Mouse (Mus musculus): ENCODE measurements around the gene Has3.
"Not testable (repeated sequence)": the region's sequence is repeated elsewhere in the genome, so short reads cannot be mapped to it uniquely, and the experiment has no call there.

The Has3 gene

GRCm38 (mm10) chr8:106887336-106888189, 17.5 kb downstream of the Has3 start:
- DNase-seq (ENCODE audit: low read depth, low spot score): peak; percentile 71

- DNase-seq (ENCODE audit: low read depth, low spot score): no peak
These were observed 18.8 kb downstream of the Has3 start for GRCm38 (mm10) chr8:106888803-106889202.

- DNase-seq (ENCODE audit: low read depth, low spot score): no peak
These were observed 22.3 kb downstream of the Has3 start for GRCm38 (mm10) chr8:106892210-106892805.

DNA sequence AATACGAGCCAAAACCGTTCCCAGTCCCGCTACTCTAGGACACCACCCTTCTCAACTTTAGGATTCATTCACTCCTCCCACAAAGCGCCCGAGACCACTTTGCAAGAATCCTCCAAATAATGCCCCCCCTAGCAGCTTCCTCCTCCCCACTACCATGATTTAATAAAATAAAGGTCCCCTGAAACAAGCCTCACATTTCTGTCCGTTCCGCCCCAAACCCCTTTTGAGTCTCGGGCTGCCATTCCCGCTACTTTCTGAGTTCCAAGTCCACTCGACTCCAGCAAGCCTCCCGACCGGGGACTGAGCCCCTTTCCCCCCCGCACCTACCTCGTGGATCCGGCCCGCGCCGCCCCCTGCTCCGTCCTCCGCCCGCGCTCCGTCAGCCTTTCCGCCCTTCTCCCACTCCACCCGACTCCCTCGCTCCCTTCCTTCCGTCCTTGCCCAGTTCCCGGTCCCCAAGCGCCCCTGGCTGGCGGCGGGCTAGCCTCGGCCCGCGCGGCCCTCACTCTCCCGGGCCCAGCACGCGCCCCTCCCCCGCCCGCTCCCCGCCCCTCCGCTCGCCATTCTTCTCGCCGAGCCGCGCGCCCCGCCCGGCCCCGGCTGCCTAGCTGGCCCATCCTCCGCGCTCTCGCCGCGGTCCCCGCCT, 22.9 kb downstream of the Has3 start:
- DNase-seq (ENCODE audit: low read depth, low spot score): no peak

DNA sequence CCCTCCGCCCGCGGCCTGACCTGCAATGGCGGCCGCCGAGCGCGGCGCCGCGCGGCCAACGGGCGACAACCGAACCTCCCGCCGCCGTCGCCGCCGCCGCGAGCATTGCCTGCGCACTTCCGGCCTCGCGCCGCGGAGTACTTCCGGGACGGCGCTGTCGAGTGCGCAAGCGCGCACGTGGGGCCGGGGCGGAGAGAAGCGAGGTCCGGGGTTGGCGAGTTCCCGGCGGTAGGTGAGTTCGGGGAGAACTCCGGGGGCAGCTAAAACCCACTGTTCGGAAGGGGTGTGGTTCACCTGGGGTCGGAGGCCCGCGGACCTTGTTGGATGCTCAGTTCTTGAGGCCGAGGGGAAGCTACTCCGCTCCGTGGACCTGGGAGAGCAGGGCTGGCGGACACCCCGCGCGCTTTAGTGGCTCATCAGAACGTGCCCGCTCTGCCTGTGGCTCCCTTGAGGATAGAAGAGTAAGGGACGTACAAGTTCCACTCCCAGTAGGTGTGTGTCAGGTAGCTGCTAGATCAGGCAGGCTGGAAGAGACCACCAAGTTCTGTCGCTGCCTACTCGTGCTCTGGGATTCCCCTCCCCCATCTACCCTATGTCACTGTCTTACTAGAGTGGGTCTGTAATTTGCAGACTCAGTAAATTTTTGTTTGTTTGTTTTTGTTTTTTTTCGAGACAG, 23.6 kb downstream of the Has3 start, which contains the start of gene Utp4:
Gene Utp4 (plus strand): TSS at position 156 of the 676 bp plus-strand sequence.
- DNase-seq (ENCODE audit: low read depth, low spot score): peak; percentile 55

DNA sequence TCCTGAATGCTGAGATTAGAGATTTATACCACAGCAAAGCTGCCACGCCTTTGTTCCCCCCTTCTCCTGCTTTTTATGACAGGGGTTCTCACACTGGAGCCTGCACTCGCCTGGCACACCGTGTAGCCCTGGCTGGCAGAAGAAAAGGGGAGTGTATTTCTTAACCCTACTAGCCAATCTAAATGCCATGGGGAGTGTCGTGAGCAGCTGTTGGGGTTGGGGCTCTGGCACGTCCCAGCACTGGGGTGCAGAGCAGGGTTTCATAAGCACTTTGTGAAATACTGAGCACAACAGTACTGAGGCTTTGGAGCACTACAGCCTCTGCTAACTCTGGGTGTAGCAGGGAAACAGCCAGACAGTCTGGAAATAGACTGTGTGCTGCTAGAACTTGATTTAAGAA, 29.4 kb downstream of the Has3 start:
- no peak for DNase-seq (ENCODE audit: low read depth, low spot score)

GRCm38 (mm10) chr8:106905727-106906480, 35.9 kb downstream of the Has3 start:
- peak; percentile 89 for DNase-seq (ENCODE audit: low read depth, low spot score)

DNA sequence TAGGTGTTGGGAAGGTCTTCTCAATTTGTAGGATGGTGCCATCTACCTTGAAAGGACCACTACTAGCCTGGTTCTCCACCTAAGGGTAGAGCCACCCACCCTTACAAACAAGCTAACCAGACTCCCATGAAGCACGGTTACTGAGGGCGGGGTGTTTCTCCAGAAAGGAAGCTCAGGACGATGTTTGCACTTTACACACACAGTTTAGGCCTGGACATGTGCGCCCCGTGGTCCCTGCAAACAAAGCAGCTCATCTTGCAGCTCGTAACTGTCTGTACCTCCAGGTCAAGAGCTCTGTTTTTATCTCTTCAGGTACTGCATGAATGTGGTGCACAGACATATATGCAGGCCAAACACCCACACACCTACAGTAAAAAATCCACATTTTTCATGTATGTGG, 36.6 kb downstream of the Has3 start:
- no peak for DNase-seq (ENCODE audit: low read depth, low spot score)

DNA sequence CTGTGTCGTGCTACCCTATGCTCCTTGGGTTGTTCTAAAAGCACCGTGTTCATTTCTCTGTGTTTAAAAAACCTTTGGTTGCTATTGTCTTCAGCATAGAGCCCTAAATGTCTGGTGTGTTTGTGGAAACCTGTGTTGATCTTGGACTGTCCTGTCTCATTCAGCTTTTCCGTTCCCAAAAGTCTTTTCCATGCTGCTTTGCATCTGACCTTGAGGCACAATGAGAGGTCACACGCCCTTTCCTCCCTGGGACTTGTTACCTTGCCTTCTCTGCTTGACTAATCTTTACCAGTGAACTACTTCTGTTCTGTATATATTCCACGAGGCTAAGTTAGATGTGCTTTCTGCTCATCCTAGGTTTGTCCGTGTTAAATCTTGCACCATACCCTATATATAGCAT, 37.4 kb downstream of the Has3 start:
- DNase-seq (ENCODE audit: low read depth, low spot score): no peak

DNA sequence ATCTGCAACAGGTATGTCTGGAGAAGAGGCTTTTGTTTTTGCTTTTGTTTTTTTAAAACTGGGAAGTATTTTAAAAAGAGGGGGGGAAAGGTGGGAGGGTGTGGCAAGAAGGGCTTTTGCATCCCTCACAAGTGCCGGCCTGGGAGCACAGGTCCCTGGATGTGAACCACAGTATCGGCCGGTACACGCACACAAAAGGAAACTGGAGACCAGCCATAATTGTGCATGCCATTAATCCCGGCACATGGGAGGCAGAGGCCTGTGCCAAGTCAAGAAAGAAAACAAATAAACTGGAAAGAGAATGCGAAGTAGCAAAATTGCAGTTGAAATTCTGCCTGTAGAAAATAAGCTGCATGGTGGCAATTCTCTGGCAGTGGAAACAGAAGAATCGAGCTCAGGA, 38.2 kb downstream of the Has3 start:
- no peak for DNase-seq (ENCODE audit: low read depth, low spot score)

- peak; percentile 77 for DNase-seq (ENCODE audit: low read depth, low spot score)
These were observed 43.6 kb downstream of the Has3 start for GRCm38 (mm10) chr8:106913631-106914030.

- DNase-seq (ENCODE audit: low read depth, low spot score): peak; percentile 93
These were observed 49.8 kb downstream of the Has3 start for GRCm38 (mm10) chr8:106919721-106920394.

- no peak for DNase-seq (ENCODE audit: low read depth, low spot score)
These were observed 50.3 kb downstream of the Has3 start for GRCm38 (mm10) chr8:106920395-106920741.

- DNase-seq (ENCODE audit: low read depth, low spot score): no peak
These were observed 54.0 kb downstream of the Has3 start for GRCm38 (mm10) chr8:106924057-106924456.

DNA sequence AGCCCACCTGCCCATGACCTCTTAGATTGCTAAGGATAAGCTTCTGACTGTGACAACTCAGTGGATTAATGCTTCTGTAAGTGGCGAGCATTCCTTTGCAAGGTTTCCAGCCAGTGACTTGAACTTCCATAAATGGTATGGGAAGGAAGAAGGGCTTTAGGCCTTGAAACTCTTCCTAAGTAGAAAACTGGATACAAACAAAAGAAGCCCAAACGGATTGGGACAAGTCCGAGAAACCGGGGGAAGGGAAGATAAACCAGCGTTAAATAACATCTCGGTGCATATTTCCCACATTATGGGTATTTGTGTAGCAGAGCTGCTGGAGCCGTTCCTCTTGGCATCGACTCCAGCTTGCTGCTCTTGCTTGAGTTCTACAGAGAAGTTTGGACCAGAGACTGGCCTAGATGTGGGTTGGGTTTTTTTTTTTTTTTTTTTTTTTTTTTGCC, 54.9 kb downstream of the Has3 start:
- DNase-seq (ENCODE audit: low read depth, low spot score): peak; percentile 83

- DNase-seq (ENCODE audit: low read depth, low spot score): no peak
These were observed 55.4 kb downstream of the Has3 start for GRCm38 (mm10) chr8:106925446-106925845.

GRCm38 (mm10) chr8:106927247-106927646, 57.2 kb downstream of the Has3 start:
- DNase-seq (ENCODE audit: low read depth, low spot score): no peak

DNA sequence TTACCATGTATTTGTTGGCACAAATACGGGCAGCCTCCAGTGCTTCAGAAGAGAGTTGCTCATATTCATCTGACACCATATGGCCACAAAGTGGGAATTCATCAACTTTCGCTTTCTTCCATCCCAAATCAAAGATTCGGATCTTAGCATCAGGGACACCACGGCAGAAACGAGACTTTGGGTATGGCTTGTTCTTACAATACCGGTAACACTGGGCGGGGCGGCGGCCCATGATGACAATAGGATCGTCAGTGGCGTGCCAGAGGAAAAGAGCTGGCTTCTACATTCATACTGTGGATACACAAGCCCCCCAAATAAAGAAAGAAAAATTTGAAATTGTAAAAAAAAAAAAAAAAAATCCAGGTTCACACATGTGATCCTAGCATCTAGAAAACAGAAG, 58.1 kb downstream of the Has3 start:
- not testable (repeated sequence) for DNase-seq (ENCODE audit: low read depth, low spot score)

GRCm38 (mm10) chr8:106929155-106929913, 59.3 kb downstream of the Has3 start:
- no peak for DNase-seq (ENCODE audit: low read depth, low spot score)

DNA sequence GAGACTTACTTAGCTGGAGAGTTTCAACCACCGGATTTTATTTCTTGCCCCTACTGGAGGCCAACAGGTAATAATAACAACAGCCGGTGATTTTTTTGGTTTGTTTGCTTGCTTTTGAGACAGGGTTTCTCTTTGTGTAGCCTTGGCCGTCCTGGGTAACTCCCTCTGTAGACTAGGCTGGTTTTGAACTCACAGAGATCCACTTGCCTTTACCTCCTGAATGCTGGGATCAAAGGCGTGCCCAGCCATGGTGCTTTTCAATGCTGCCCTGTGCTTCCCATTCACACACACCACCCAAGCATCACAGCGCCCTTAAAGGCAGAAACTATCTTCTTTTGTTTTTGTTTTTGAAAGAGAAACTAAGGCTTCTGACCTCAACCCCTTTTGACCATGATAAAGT, 59.9 kb downstream of the Has3 start:
- no peak for DNase-seq (ENCODE audit: low read depth, low spot score)
